Mouse (Mus musculus) intestine, postnatal 0 days (tissue): Measurements from ENCODE around the gene Aadacl3. TPM values are rescaled to one million over a fixed set of nuclear protein-coding genes. Genes with fewer than 3 reads are reported as not detected.
A peak's percentile ranks its signal among the peaks of the same experiment; 100 is the strongest.

Source experiments
- ATAC-seq: fragments of 200-750 bp; cut with Nextera tagmentation; 2 replicates; pipeline ENCODE4 v1.8.0; 2017; ENCODE audit warnings: mild to moderate bottlenecking, moderate TSS enrichment, moderate library complexity
- H3K27ac ChIP-seq: fragments of 300-500 bp; sonication (generic); 2 replicates; pipeline ENCODE4 v1.5.1; 2014; ENCODE audit warnings: mild to moderate bottlenecking, low read depth, low read length, moderate library complexity
- H3K27me3 ChIP-seq: fragments of 300-500 bp; sonication (generic); replicated peaks from 2 replicates; pipeline ENCODE4 v1.6.1; 2014; ENCODE audit warnings: low read length, mixed read lengths; ENCODE audit not compliant: control insufficient read depth, insufficient read depth
- H3K36me3 ChIP-seq: fragments of 300-500 bp; sonication (generic); 2 replicates; pipeline ENCODE4 v1.6.1; 2014; ENCODE audit warnings: mild to moderate bottlenecking, moderate library complexity; ENCODE audit not compliant: control insufficient read depth, insufficient read depth
- H3K4me1 ChIP-seq: fragments of 300-500 bp; sonication (generic); replicated peaks from 2 replicates; pipeline ENCODE4 v1.6.1; 2014; ENCODE audit warnings: antibody characterized with exemption, low read length, mixed read lengths; ENCODE audit not compliant: control insufficient read depth, insufficient read depth
- H3K4me2 ChIP-seq: fragments of 300-500 bp; sonication (generic); replicated peaks from 2 replicates; pipeline ENCODE4 v1.6.1; 2014; ENCODE audit warnings: low read depth, mild to moderate bottlenecking, moderate library complexity
- H3K4me3 ChIP-seq: fragments of 300-500 bp; sonication (generic); 2 replicates; pipeline ENCODE4 v1.5.1; 2014; ENCODE audit warnings: low read depth, low read length
- H3K9ac ChIP-seq: fragments of 300-500 bp; sonication (generic); 2 replicates; pipeline ENCODE4 v1.6.1; 2014; ENCODE audit warnings: mild to moderate bottlenecking, low read depth, low read length
- H3K9me3 ChIP-seq: fragments of 300-500 bp; sonication (generic); 2 replicates; pipeline ENCODE4 v1.6.1; 2016; ENCODE audit warnings: mixed run types; ENCODE audit not compliant: control insufficient read depth
- CTCF ChIP-seq: sonication (generic); IDR thresholded peaks from 2 replicates; pipeline ENCODE4 v1.5.1; 2016; ENCODE audit warnings: low read depth, mild to moderate bottlenecking, control low read depth, antibody characterized with exemption, moderate library complexity
- WGBS: fragments of 180-500 bp; shearing (Covaris S2); extraction: QIAGEN DNeasy Blood & Tissue Kit; methylation state at CpG from one replicate; pipeline ENCODE4 v1.1.7; 2014; 5-methylcytosine and 5-hydroxymethylcytosine counted together
- polyA plus RNA-seq: library from polyadenylated mRNA; unstranded; fragments of >200 nt; fragmentation: Nextera tagmentation; extraction: Ambion mirVana; gene quantifications from 2 replicates; pipeline ENCODE4 v1.2.1, GENCODE M21; 2015

Gene Aadacl3
- polyA plus RNA-seq, 1 experiment from 2014 or later, result not detected

- H3K36me3 ChIP-seq, result no peaks in the 10 kb centered on the region
- no peak overlapping the region for H3K4me2 ChIP-seq
- H3K4me1 ChIP-seq, result no peaks in the 10 kb centered on the region
- TF ChIP-seq CTCF, result no peak
- no peaks in the 10 kb centered on the region for H3K9me3 ChIP-seq
- H3K27me3 ChIP-seq, result no peaks in the 10 kb centered on the region
- H3K9ac ChIP-seq, result no peak overlapping the region
- H3K27ac ChIP-seq, result no peak overlapping the region
- no peak overlapping the region for H3K4me3 ChIP-seq
- WGBS, result 64% methylated on average over 1 of the region's 1 CpGs
- ATAC-seq, result no peak
Measured at GRCm38 (mm10) chr4:144441582-144441981, 22.0 kb downstream of the Aadacl3 start.

- no peak overlapping the region for H3K4me3 ChIP-seq
- no peak overlapping the region for H3K27ac ChIP-seq
- H3K4me1 ChIP-seq, result no peaks in the 10 kb centered on the region
- no peak overlapping the region for H3K9ac ChIP-seq
- H3K27me3 ChIP-seq, result no peaks in the 10 kb centered on the region
- no peak for ATAC-seq
- no peak overlapping the region for H3K4me2 ChIP-seq
- TF ChIP-seq CTCF, result no peak
- no peaks in the 10 kb centered on the region for H3K9me3 ChIP-seq
- H3K36me3 ChIP-seq, result no peaks in the 10 kb centered on the region
- 76% methylated on average over 4 of the region's 4 CpGs for WGBS
Measured at GRCm38 (mm10) chr4:144441095-144441494, 22.5 kb downstream of the Aadacl3 start.

GRCm38 (mm10) chr4:144438672-144439071, 24.9 kb downstream of the Aadacl3 start, which contains the start of gene 1700012P22Rik:
Gene 1700012P22Rik, minus strand, starts transcription at chr4:144438772.
- H3K9ac ChIP-seq, result no peak within 1 kb of the TSS
- no peak within 1 kb of the TSS for H3K4me2 ChIP-seq
- no peaks in the 10 kb centered on the region for H3K36me3 ChIP-seq
- H3K9me3 ChIP-seq, result no peaks in the 10 kb centered on the region
- no peaks in the 10 kb centered on the region for H3K27me3 ChIP-seq
- no peak within 1 kb of the TSS for H3K4me3 ChIP-seq
- H3K4me1 ChIP-seq, result no peaks in the 10 kb centered on the region
- TF ChIP-seq CTCF, result no peak
- ATAC-seq, result no peak
- H3K27ac ChIP-seq, result no peak within 1 kb of the TSS

GRCm38 (mm10) chr4:144433216-144433615, 30.3 kb downstream of the Aadacl3 start:
- Histone ChIP-seq H3K4me1 (no peaks in the 10 kb centered on the region), H3K9ac (no peak overlapping the region), H3K4me2 (no peak overlapping the region), H3K27me3 (no peaks in the 10 kb centered on the region), H3K27ac (no peak overlapping the region), H3K9me3 (no peaks in the 10 kb centered on the region), H3K36me3 (no peaks in the 10 kb centered on the region), H3K4me3 (no peak overlapping the region)
- ATAC-seq, result no peak
- no peak for TF ChIP-seq CTCF
- WGBS, result 81% methylated on average over 5 of the region's 5 CpGs

- H3K36me3 ChIP-seq, result no peaks in the 10 kb centered on the region
- no peak overlapping the region for H3K9ac ChIP-seq
- no peak for TF ChIP-seq CTCF
- H3K9me3 ChIP-seq, result no peaks in the 10 kb centered on the region
- no peak overlapping the region for H3K4me2 ChIP-seq
- no peaks in the 10 kb centered on the region for H3K4me1 ChIP-seq
- H3K4me3 ChIP-seq, result no peak overlapping the region
- no peak overlapping the region for H3K27ac ChIP-seq
- ATAC-seq, result no peak
- H3K27me3 ChIP-seq, result no peaks in the 10 kb centered on the region
- WGBS, result 70% methylated on average over 2 of the region's 2 CpGs
Measured at GRCm38 (mm10) chr4:144430723-144431122, 32.8 kb downstream of the Aadacl3 start.

GRCm38 (mm10) chr4:144428868-144429267, 34.7 kb downstream of the Aadacl3 start:
- H3K9ac ChIP-seq, result no peak overlapping the region
- peak; percentile 50 for TF ChIP-seq CTCF
- no peaks in the 10 kb centered on the region for H3K9me3 ChIP-seq
- H3K27ac ChIP-seq, result no peak overlapping the region
- H3K27me3 ChIP-seq, result no peaks in the 10 kb centered on the region
- H3K4me3 ChIP-seq, result no peak overlapping the region
- H3K36me3 ChIP-seq, result no peaks in the 10 kb centered on the region
- WGBS, result 19% methylated on average over 3 of the region's 3 CpGs
- no peaks in the 10 kb centered on the region for H3K4me1 ChIP-seq
- no peak overlapping the region for H3K4me2 ChIP-seq
- ATAC-seq, result no peak

- Histone ChIP-seq H3K4me3 (no peak overlapping the region), H3K4me1 (no peaks in the 10 kb centered on the region), H3K9ac (no peak overlapping the region), H3K27ac (no peak overlapping the region), H3K36me3 (no peaks in the 10 kb centered on the region), H3K9me3 (no peaks in the 10 kb centered on the region), H3K4me2 (no peak overlapping the region), H3K27me3 (no peaks in the 10 kb centered on the region)
- no peak for ATAC-seq
- TF ChIP-seq CTCF, result no peak
- WGBS, result 74% methylated on average over 5 of the region's 5 CpGs
Measured at GRCm38 (mm10) chr4:144424590-144424989, 39.0 kb downstream of the Aadacl3 start.
